Mouse (Mus musculus) kidney, adult 2 months (tissue): ENCODE data around the gene Il6ra. TPM values are rescaled to one million over a fixed set of nuclear protein-coding genes. Genes with fewer than 3 reads are reported as not detected.

Experiments
- DNase-seq: peaks from one replicate; pipeline ENCODE4 v3.0.0; 2021
- H3K27ac ChIP-seq: fragments of 200-500 bp; 2 replicates; pipeline ENCODE4 v1.5.1; 2012; ENCODE audit warnings: low read depth, low read length, control low read depth, inconsistent platforms; ENCODE audit not compliant: insufficient read depth
- H3K27me3 ChIP-seq: fragments of 200-500 bp; replicated peaks from 2 replicates; pipeline ENCODE4 v1.6.1; 2012; ENCODE audit warnings: mild to moderate bottlenecking, moderate library complexity, low read length, inconsistent platforms; ENCODE audit not compliant: control insufficient read depth, insufficient read depth
- H3K36me3 ChIP-seq: fragments of 200-500 bp; 2 replicates; pipeline ENCODE4 v1.6.1; 2012; ENCODE audit warnings: mild to moderate bottlenecking, moderate library complexity, low read length, inconsistent platforms; ENCODE audit not compliant: control insufficient read depth, insufficient read depth
- H3K4me1 ChIP-seq: fragments of 200-500 bp; 2 replicates; pipeline ENCODE4 v1.6.1; 2011; ENCODE audit warnings: low read length; ENCODE audit not compliant: control insufficient read depth, insufficient read depth
- H3K4me3 ChIP-seq: fragments of 200-500 bp; 2 replicates; pipeline ENCODE4 v1.5.1; 2011; ENCODE audit warnings: mild to moderate bottlenecking, low read depth, low read length, control low read depth; ENCODE audit not compliant: insufficient read depth
- CTCF ChIP-seq: fragments of 200-500 bp; conservative IDR thresholded peaks from 2 replicates; pipeline ENCODE4 v1.5.1; 2011; ENCODE audit warnings: low read depth, mild to moderate bottlenecking, control low read depth, low read length, moderate library complexity, mixed read lengths; ENCODE audit not compliant: insufficient read depth, insufficient read length
- POLR2A ChIP-seq: fragments of 200-500 bp; IDR thresholded peaks from one replicate; pipeline ENCODE4 v1.6.1; 2011; ENCODE audit warnings: low read depth, low read length, control low read depth
- WGBS: fragments of 180-500 bp; shearing (Covaris S2); methylation state at CpG from one replicate; pipeline ENCODE4 v1.1.7; 2018; 5-methylcytosine and 5-hydroxymethylcytosine counted together
- polyA plus RNA-seq: library from polyadenylated mRNA; depleted of rRNA; stranded (reverse); fragments of >200 nt; gene quantifications from 2 replicates; pipeline ENCODE4 v1.2.3, GENCODE M21; 2012; rRNA removed

Gene Il6ra
- 3.2 and 4.1 TPM in 2 replicates for polyA plus RNA-seq

- peak; percentile 92 for DNase-seq
- peak within 1 kb of the TSS; percentile 63 for H3K4me3 ChIP-seq
- TF ChIP-seq CTCF (no peak), POLR2A (no peak)
- 2% methylated on average over 72 of the region's 75 CpGs for WGBS
- 0 out of 2 replicates have a peak, but pooled peaks cover 5% of the 10 kb centered on the region for H3K4me1 ChIP-seq
- no peaks in the 10 kb centered on the region for H3K36me3 ChIP-seq
- 0 out of 2 replicates have a peak within 1 kb of the TSS, but pooled peaks have one; percentile 16 for H3K27ac ChIP-seq
- H3K27me3 ChIP-seq, result no peaks in the 10 kb centered on the region
Observed at GRCm38 (mm10) chr3:89912543-89913391, at the start of gene Il6ra. TSS of gene Il6ra (minus strand) at chr3:89913196.

GRCm38 (mm10) chr3:89962059-89962750 lies 49.2 kb upstream of the Il6ra start:
- DNase-seq, result no peak
- TF ChIP-seq POLR2A (no peak), CTCF (no peak)
- Histone ChIP-seq H3K27ac (peak overlapping the region; percentile 72), H3K4me3 (peak overlapping the region; percentile 61), H3K4me1 (no peaks in the 10 kb centered on the region; the same call in 1 of the 2 replicates), H3K36me3 (no peaks in the 10 kb centered on the region), H3K27me3 (no peaks in the 10 kb centered on the region)
- 15% methylated on average over 14 of the region's 14 CpGs for WGBS

GRCm38 (mm10) chr3:89961436-89961835 lies 48.4 kb upstream of the Il6ra start:
- 38% methylated on average over 4 of the region's 4 CpGs for WGBS
- Histone ChIP-seq H3K4me3 (no peak overlapping the region), H3K27me3 (no peaks in the 10 kb centered on the region), H3K36me3 (no peaks in the 10 kb centered on the region), H3K27ac (no peak overlapping the region), H3K4me1 (no peaks in the 10 kb centered on the region; the same call in 1 of the 2 replicates)
- TF ChIP-seq CTCF (no peak), POLR2A (no peak)
- peak; percentile 9 for DNase-seq

GRCm38 (mm10) chr3:89960469-89960868 lies 47.5 kb upstream of the Il6ra start:
- TF ChIP-seq CTCF (no peak), POLR2A (no peak)
- peak; percentile 96 for DNase-seq
- no peak overlapping the region for H3K27ac ChIP-seq
- no peaks in the 10 kb centered on the region; the same call in 1 of the 2 replicates for H3K4me1 ChIP-seq
- no peaks in the 10 kb centered on the region for H3K36me3 ChIP-seq
- peak overlapping the region; percentile 64 for H3K4me3 ChIP-seq
- H3K27me3 ChIP-seq, result no peaks in the 10 kb centered on the region
- 1% methylated on average over 30 of the region's 30 CpGs for WGBS

- H3K4me3 ChIP-seq, result no peak overlapping the region
- no peak overlapping the region for H3K27ac ChIP-seq
- no peak for DNase-seq
- no peaks in the 10 kb centered on the region for H3K27me3 ChIP-seq
- no peaks in the 10 kb centered on the region for H3K36me3 ChIP-seq
- H3K4me1 ChIP-seq, result no peaks in the 10 kb centered on the region; the same call in 1 of the 2 replicates
- no peak for TF ChIP-seq POLR2A
- no peak for TF ChIP-seq CTCF
- 84% methylated on average over 4 of the region's 4 CpGs for WGBS
Observed at GRCm38 (mm10) chr3:89959435-89959834, 46.4 kb upstream of the Il6ra start.

- Histone ChIP-seq H3K27me3 (no peaks in the 10 kb centered on the region), H3K4me1 (no peaks in the 10 kb centered on the region; the same call in 1 of the 2 replicates), H3K27ac (no peak overlapping the region), H3K36me3 (no peaks in the 10 kb centered on the region), H3K4me3 (no peak overlapping the region)
- no peak for DNase-seq
- TF ChIP-seq POLR2A (no peak), CTCF (no peak)
- 95% methylated on average over 9 of the region's 9 CpGs for WGBS
Observed at GRCm38 (mm10) chr3:89957880-89958279, 44.9 kb upstream of the Il6ra start.
